Mouse (Mus musculus): Measurements from ENCODE around the gene Tpm3. TPM values are rescaled to one million over a fixed set of nuclear protein-coding genes. Genes with fewer than 3 reads are reported as not detected.
A peak's percentile ranks its signal among the peaks of the same experiment; 100 is the strongest.

The Tpm3 gene
- total and polyA plus RNA-seq, 3 experiments, result 309 to 810 (median 448) TPM

DNA sequence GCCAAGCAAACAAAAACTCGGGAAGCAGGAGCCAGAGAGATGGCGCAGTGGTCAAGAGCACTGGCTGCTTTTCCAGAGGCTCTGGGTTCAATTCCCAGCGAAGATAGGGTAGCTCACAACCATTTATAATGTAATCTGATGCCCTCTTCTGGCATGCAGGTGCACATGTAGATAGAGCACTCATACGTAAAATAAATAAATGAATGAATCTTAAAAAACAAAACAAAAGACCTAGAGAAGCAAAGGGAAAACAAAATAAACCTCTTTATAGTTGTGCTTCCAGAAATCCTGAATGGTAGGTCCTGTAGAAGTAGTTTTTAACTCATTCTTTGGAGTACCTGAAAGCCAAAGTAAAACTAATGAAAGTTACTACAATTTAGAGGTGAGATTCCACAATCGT lies 5.8 kb downstream of the Tpm3 start:
- no peaks in the 10 kb centered on the region for H3K9me3 ChIP-seq (replicated peaks; ENCODE audit: low read length)
- peaks cover 0 to 23% of the 10 kb centered on the region in 2 experiments; a peak in 3 of 4 replicates for H3K4me1 ChIP-seq (ENCODE audit: control insufficient read depth in 1 of 2, insufficient read depth in 2 of 2)
- peak overlapping the region; percentile 97; the same call in 1 of the 2 replicates for H3K4me2 ChIP-seq (ENCODE audit: insufficient read depth, low read depth, poor library complexity, severe bottlenecking)
- H3K27me3 ChIP-seq (replicated peaks), result no peaks in the 10 kb centered on the region
- peak overlapping the region; percentile 49; the same call in 1 of the 2 replicates for H3K9ac ChIP-seq (ENCODE audit: insufficient read depth, low read depth)
- peaks cover 29% of the 10 kb centered on the region for H3K79me2 ChIP-seq (replicated peaks; ENCODE audit: control insufficient read depth, extremely low read depth, insufficient read depth, poor library complexity, severe bottlenecking)
- TF ChIP-seq ZC3H11A (IDR thresholded peaks at IDR 0.05; ENCODE audit: low read depth, low read length) (no peak), MAZ (IDR thresholded peaks at IDR 0.05; ENCODE audit: low read depth, low read length) (no peak), POLR2AphosphoS2 (IDR thresholded peaks at IDR 0.05; ENCODE audit: low read depth, low read length) (no peak), CTCF (conservative IDR thresholded peaks at IDR 0.05 in 1 of 2, IDR thresholded peaks at IDR 0.05 in 1 of 2; ENCODE audit: low read depth in 2 of 2, low read length in 2 of 2) (peak in 1 of 2 experiments; percentile 27; a peak in 1 of 4 replicates)
- dilution Hi-C loops (cut with MboI; ENCODE audit: extremely low pct_ligation_motif_present, extremely low pct_unique_long_range_greater_than_20kb, low sequenced_read_pairs), result no loop called here
- H3K36me3 ChIP-seq (replicated peaks in 1 of 2; ENCODE audit: control insufficient read depth in 1 of 2, insufficient read depth in 1 of 2, low read length in 1 of 2), result peaks cover 0 to 7% of the 10 kb centered on the region in 2 experiments
- no peak overlapping the region for H3K4me3 ChIP-seq (replicated peaks in 1 of 3; ENCODE audit: low read depth in 2 of 3, low read length in 2 of 3, poor library complexity in 1 of 3)
- H3K27ac ChIP-seq (ENCODE audit: insufficient read depth, low read depth), result no peak overlapping the region
- no peak for DNase-seq (ENCODE audit: extremely low read depth)
- in situ Hi-C loops (cut with MboI; ENCODE audit: low pct_ligation_motif_present, low pct_unique_long_range_greater_than_20kb, low sequenced_read_pairs), result loop anchor here (10.0 kb wide), 2 partner anchors 113 to 283 kb away; partner anchors contain the start of gene Atp8b2

DNA sequence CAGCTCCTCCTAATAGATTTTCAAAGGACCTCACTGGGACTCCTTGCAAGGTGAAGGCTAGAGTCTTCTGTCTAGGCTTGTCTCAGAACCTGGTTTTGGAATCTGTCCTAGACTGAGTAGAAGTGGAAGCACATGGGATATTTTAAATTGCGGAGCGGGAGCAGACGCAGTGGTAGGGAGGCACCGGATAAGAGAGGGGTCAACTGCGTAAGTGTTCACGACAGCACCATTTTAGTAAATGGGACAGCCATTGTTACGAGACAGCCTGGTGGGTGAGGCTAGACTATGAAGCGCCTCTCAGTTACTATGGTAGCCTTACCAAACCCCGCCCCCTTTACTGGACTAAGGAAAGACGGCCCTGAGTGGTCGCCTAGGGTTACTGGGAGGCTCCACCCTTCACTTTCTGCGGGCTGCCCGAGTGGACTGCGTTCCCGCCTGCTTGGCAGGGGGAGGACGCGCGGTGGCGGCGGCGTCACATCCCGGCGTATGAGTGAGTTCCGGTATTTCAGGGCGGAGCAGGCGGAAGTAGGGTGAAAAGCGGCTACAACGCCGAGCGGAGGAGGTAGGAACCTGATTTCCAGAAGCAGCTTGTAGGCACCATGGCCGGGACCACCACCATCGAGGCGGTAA lies 6.8 kb downstream of the Tpm3 start:
- Histone ChIP-seq H3K4me1 (ENCODE audit: control insufficient read depth in 1 of 2, insufficient read depth in 2 of 2) (peaks cover under 1 to 31% of the 10 kb centered on the region in 2 experiments), H3K9ac (ENCODE audit: insufficient read depth, low read depth) (peak overlapping the region; percentile 87), H3K4me3 (replicated peaks in 1 of 3; ENCODE audit: low read depth in 2 of 3, low read length in 2 of 3, poor library complexity in 1 of 3) (peak overlapping the region; percentile 89 to 97 (median 92)), H3K27ac (ENCODE audit: insufficient read depth, low read depth) (peak overlapping the region; percentile 96), H3K27me3 (replicated peaks) (no peaks in the 10 kb centered on the region), H3K79me2 (replicated peaks; ENCODE audit: control insufficient read depth, extremely low read depth, insufficient read depth, poor library complexity, severe bottlenecking) (peaks cover 39% of the 10 kb centered on the region), H3K4me2 (ENCODE audit: insufficient read depth, low read depth, poor library complexity, severe bottlenecking) (peak overlapping the region; percentile 97), H3K9me3 (replicated peaks; ENCODE audit: low read length) (no peaks in the 10 kb centered on the region), H3K36me3 (replicated peaks in 1 of 2; ENCODE audit: control insufficient read depth in 1 of 2, insufficient read depth in 1 of 2, low read length in 1 of 2) (peaks cover 0 to 11% of the 10 kb centered on the region in 2 experiments)
- TF ChIP-seq TBP (conservative IDR thresholded peaks at IDR 0.05; ENCODE audit: low read depth, low read length), result peak; percentile 76; the same call in 1 of the 2 replicates
- TF ChIP-seq NELFE (IDR thresholded peaks at IDR 0.05; ENCODE audit: low read depth, low read length), result peak; percentile 57; the same call in 1 of the 2 replicates
- TF ChIP-seq MAZ (IDR thresholded peaks at IDR 0.05; ENCODE audit: low read depth, low read length), result 0 out of 2 replicates have a peak, but pooled peaks have one; percentile 55
- no peak for TF ChIP-seq CHD2 (IDR thresholded peaks at IDR 0.05; ENCODE audit: low read length)
- TF ChIP-seq CHD1 (IDR thresholded peaks at IDR 0.05; ENCODE audit: low read depth, low read length), result 0 out of 2 replicates have a peak, but pooled peaks have one; percentile 23
- TF ChIP-seq MYC (IDR thresholded peaks at IDR 0.05; ENCODE audit: low read depth, low read length), result 0 out of 2 replicates have a peak, but pooled peaks have one; percentile 8
- TF ChIP-seq ZMIZ1 (IDR thresholded peaks at IDR 0.05; ENCODE audit: low read depth, low read length), result peak; percentile 32; the same call in 1 of the 2 replicates
- no peak for TF ChIP-seq ETS1 (conservative IDR thresholded peaks at IDR 0.05; ENCODE audit: low read depth, low read length)
- peak; percentile 57 for TF ChIP-seq NRF1 (IDR thresholded peaks at IDR 0.05; ENCODE audit: low read depth, low read length)
- no peak for TF ChIP-seq JUND (conservative IDR thresholded peaks at IDR 0.05; ENCODE audit: low read depth, low read length)
- TF ChIP-seq PAX5 (IDR thresholded peaks at IDR 0.05; ENCODE audit: low read length), result no peak
- TF ChIP-seq KAT2A (IDR thresholded peaks at IDR 0.05; ENCODE audit: insufficient replicate concordance, low read length), result 0 out of 2 replicates have a peak, but pooled peaks have one; percentile 11
- 0 out of 2 replicates have a peak, but pooled peaks have one; percentile 6 for TF ChIP-seq IRF4 (IDR thresholded peaks at IDR 0.05; ENCODE audit: low read depth, low read length)
- no peak for TF ChIP-seq SMC3 (IDR thresholded peaks at IDR 0.05; ENCODE audit: low read depth, low read length)
- TF ChIP-seq E2F4 (IDR thresholded peaks at IDR 0.05; ENCODE audit: insufficient replicate concordance, low read depth, low read length), result peak; percentile 80; the same call in 1 of the 2 replicates
- TF ChIP-seq TCF12 (IDR thresholded peaks at IDR 0.05; ENCODE audit: low read depth, low read length), result peak; percentile 64; the same call in 1 of the 2 replicates
- TF ChIP-seq MAX (IDR thresholded peaks at IDR 0.05; ENCODE audit: low read length), result peak; percentile 26; the same call in 1 of the 2 replicates
- TF ChIP-seq CTCF (conservative IDR thresholded peaks at IDR 0.05 in 1 of 2, IDR thresholded peaks at IDR 0.05 in 1 of 2; ENCODE audit: low read depth in 2 of 2, low read length in 2 of 2), result peak in 1 of 2 experiments; percentile 24; a peak in 1 of 4 replicates
- peak; percentile 70 for TF ChIP-seq HCFC1 (IDR thresholded peaks at IDR 0.05; ENCODE audit: low read depth, low read length)
- peak; percentile 91; the same call in 1 of the 2 replicates for TF ChIP-seq MXI1 (IDR thresholded peaks at IDR 0.05; ENCODE audit: low read depth, low read length)
- TF ChIP-seq POLR2A (IDR thresholded peaks at IDR 0.05; ENCODE audit: low read depth, low read length), result peak; percentile 82
- no peak for TF ChIP-seq USF2 (conservative IDR thresholded peaks at IDR 0.05; ENCODE audit: low read depth, low read length)
- TF ChIP-seq ELF1 (IDR thresholded peaks at IDR 0.05; ENCODE audit: low read depth, low read length), result peak; percentile 92
- TF ChIP-seq SIN3A (IDR thresholded peaks at IDR 0.05; ENCODE audit: low read length), result peak; percentile 97
- dilution Hi-C loops (cut with MboI; ENCODE audit: extremely low pct_ligation_motif_present, extremely low pct_unique_long_range_greater_than_20kb, low sequenced_read_pairs) (no loop called here), in situ Hi-C loops (cut with MboI; ENCODE audit: low pct_ligation_motif_present, low pct_unique_long_range_greater_than_20kb, low sequenced_read_pairs) (loop anchor here (10.0 kb wide), 2 partner anchors 114 to 284 kb away; partner anchors contain the start of gene Atp8b2)
- DNase-seq (ENCODE audit: extremely low read depth), result peak; percentile 98

All from CH12.LX (cell line).